Mouse (Mus musculus) bone marrow macrophage, adult 2 months (primary cell): ENCODE measurements around the gene Eif5.

Source experiments
- CTCF ChIP-seq: IDR thresholded peaks from 2 replicates; pipeline ENCODE4 v1.5.1; 2012; ENCODE audit warnings: low read depth, mild to moderate bottlenecking, low read length, moderate library complexity
- POLR2A ChIP-seq: IDR thresholded peaks from 2 replicates; pipeline ENCODE4 v1.6.1; 2012; ENCODE audit warnings: mild to moderate bottlenecking, low read depth, low read length, borderline replicate concordance

DNA sequence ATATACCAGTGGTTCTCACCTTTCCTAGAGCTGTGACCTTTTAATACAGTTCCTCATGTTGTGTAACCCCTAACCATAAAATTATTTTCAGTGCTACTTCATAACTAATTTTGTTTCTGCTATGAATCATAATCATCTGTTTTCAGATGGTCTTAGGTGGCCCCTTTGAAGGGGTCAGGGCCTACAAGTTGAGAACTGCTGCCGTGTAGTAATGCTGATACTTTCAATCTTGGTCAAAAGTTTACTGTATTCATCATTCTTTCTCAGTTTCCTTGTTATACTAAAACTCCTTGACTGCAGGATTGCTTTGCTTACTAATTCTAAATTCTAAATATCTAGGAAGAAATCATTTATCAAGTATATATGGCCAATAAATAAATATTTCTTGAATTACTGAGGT, 46.6 kb downstream of the Eif5 start:
- TF ChIP-seq CTCF (no peak), POLR2A (no peak)
